Mouse (Mus musculus) left cerebral cortex, adult 11 months (tissue): ENCODE data around the gene 4930524B15Rik.
A peak's percentile ranks its signal among the peaks of the same experiment; 100 is the strongest.
"Not testable (repeated sequence)": the region's sequence is repeated elsewhere in the genome, so short reads cannot be mapped to it uniquely, and the experiment has no call there.

Experiments used
- DNase-seq: peaks from one replicate; pipeline ENCODE4 v3.0.0; 2022; ENCODE audit warnings: low spot score

The 4930524B15Rik gene

DNA sequence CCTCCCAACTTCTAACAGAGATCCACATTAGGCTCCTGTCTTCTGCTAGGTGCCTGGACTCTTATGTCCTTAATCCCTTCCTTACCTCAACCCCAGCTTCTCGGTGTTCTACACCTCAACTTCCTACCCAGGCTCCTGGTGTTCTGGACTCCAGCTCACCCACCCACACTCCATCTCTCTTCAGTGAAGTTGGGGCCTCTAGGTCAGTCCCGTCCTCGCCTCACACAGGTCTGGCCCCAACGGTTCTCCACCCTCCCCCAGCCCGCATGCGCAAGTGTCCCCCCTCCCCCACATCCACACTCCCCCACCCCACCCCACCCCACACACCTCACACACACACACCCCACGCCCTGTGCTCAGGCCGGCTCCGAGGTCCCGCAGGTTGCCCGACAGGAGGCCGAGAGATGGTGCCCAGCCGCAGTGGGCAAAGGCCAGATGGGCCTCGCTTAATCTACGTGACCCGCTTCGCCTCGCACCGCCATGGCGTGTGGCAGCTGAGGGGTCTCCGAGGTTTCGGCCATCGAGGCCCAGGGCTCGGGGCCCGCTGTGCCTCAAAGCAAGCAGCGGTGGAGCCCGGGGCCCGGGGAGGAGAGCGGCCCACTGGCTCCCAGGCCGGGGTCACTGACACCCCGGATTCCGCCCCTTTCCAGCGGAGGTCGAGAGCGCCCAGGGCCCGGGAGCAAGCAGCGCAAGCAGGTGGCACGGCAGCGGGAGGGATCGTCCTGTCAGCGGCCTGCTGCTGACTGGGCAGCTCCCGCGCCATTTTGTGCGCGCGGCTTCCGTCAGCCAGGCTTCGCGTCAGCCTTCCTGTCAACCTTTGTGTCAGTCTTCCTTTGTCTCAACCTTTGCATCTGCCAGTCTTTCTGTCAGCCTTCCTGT lies at the start of gene 4930524B15Rik:
Gene 4930524B15Rik, plus strand, starts transcription at position 337 of the 879 bp plus-strand sequence.
- DNase-seq = no peak

DNA sequence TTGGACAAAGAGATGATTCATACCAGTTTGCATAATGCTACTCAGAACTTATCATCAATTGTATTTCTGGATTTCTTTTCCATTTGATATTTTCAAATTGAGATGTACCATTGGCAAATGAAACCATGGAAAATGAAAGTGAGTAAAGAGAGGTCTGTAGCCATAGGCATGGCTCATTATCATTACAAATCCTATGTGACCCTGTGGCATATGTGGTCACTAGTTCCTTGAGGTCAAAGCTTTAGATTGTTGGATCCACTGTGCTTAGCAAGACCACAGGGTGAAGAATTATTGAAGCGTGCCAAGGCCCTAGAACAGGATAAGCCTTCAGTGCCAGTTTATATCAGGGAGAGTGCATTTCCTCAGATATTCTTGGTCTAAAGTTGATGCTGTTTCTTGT lies 47.6 kb upstream of the 4930524B15Rik start:
- DNase-seq = no peak

DNA sequence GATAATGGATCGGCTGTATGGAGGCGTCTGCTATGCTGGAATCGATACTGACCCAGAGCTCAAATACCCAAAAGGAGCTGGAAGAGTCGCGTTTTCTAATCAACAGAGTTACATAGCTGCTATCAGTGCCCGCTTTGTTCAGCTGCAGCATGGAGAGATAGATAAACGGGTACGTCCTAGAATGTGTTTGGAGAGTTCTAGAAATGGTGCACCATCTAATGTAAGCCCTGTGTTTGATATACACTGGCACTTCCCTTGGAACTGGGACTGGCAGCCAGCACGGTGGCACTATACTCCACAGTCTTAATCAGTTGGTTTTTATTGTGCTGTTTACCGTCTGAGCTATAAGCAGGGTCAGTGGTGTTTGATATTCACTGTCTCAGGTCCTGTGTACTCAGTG lies 35.3 kb upstream of the 4930524B15Rik start:
- no peak for DNase-seq

DNA sequence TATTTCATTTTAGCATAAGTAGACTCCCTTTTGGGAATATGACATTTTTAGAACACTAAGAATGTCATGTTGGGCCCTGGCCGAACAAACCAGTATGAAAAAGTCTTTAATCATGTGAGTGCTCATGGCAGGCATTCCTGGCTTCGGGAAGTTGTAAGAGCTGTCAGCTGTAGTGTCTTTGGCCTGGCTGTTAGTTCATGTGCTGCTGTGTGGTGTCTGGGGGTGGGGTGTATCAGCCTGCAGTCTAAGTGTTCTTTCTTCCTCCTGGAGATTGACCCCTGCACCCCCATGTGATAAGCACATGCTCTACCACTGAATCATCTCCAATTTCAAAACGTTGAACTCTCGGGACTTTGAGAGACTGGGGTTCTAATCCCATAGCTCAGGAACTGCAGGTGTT lies 29.7 kb upstream of the 4930524B15Rik start:
- DNase-seq = no peak

DNA sequence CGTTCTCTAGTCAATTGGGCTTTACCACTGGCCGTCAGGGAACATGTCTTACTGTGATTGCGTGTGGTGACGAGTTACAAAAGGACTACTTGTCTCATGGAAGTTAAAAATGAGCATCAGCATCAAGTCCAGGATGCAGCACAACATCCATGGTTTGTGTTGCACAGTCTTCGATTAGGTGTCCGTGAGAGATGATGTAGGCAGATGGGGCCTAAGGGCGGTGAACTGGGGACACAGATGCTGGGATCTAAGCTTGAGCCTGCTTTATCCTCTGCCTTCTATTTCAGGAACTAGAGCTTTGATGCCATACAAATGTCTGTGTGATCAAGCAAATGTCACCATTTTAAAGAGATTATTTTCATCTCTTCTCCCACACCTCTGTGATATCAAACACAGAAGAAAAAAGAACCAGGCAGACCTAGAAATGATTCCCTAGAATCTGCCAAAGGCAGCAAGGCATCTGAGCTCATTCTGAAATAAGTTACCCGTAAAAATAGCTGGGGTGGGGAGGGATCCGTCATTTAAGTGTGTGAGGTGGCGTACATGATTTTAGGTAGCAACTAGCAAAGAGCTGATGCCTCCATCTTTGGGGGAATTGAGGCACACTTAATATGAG lies 28.4 kb upstream of the 4930524B15Rik start:
- no peak for DNase-seq

DNA sequence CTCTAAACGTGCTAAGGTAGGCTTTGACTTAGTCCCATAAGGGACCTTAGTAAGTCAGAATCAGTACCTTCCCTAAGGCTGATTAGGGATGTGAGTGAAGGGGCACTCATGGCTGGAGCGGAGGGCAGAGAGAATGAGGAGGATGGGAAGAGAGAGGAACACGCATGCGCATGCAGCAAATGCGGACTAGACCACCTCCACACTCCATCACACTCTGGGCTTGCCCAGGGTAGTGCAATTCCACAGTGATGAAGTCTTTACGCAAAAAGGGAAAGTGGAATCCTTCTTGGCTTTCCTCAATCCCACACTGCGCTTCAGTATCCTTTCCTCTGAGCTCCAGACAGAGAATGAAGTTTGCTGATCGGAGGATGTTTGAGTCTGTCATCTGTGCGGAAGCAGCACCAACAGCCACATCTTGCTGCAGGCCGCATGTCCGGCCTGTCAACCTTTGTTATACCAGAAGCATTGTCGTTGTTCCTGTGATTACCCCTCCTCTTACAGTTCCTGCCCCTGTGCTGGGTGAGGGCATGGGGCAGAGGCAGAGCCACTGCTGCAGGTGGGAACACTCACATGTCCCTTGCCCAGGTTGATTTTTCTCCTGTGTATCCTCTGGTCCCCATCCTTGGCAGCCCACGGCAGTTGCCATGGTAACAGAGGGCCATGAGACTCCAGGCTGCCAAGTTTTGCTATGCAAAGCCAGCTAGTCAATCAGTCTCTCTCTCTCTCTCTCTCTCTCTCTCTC lies 24.3 kb upstream of the 4930524B15Rik start:
- peak; percentile 58 for DNase-seq

DNA sequence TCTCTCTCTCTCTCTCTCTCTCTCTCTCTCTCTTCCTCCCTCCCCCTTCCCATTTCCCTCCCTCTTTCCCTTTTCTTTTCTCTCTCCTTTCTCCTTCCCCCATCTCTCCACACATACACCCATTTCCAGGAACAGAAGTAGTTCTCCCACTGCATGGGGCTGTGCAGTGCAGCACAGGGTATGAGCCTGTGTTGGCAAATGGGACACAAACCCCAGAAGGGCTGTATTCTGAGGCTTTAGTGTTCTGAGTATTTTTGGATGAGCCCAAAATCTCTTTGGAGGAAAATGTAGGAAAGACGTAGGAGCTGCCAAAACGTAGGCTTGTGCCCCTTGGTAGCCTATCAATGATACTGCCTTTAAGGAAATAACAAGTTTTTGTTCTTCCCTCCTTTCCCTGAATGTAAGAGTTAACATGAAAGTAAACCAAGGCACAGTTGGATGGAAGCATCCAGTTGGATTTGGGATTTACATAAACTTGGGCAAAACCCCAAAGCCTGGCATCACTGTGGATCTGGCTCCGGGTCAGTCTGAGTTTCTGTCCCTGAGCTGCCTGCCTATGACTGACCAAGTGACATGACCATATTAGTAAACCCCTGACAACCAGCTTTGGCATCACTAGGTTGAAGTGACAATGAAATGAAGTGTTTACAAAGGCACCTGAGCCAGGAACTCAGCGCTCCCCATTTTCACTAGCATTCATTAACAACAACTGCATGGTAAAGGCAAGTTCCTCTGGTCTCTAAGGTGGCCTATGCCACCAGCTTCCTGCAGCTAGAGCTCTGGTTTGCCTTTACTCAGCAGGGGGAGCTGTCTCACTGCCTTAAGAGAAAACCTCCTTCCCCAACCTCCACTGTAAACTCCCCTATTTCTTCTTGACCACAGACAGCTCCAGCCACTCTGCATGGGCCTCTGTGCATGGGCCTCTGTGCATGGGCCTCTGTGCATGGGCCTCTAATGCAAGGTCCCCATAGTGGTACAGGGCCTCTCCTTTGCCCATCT lies 23.5 kb upstream of the 4930524B15Rik start:
- DNase-seq = no peak

DNA sequence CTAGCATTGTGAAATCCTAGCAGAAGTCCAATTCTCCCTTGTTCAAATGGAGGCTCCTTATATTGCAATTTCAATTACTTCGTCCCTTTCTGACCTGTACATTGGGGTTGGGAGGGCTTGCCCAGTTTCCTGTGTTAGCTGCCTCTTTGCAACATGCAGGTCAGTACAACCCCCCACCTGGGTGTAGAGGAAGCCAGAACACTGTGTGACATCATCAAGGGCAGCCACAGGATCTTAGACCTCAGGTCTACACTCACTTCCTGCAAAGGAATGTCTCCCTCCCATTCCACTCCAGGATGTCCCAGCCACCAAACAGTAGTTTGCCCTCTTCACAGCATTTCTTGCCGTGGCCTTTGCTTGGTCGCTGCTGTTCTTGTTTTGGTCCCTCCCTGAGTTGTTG lies 19.9 kb upstream of the 4930524B15Rik start:
- DNase-seq = no peak

DNA sequence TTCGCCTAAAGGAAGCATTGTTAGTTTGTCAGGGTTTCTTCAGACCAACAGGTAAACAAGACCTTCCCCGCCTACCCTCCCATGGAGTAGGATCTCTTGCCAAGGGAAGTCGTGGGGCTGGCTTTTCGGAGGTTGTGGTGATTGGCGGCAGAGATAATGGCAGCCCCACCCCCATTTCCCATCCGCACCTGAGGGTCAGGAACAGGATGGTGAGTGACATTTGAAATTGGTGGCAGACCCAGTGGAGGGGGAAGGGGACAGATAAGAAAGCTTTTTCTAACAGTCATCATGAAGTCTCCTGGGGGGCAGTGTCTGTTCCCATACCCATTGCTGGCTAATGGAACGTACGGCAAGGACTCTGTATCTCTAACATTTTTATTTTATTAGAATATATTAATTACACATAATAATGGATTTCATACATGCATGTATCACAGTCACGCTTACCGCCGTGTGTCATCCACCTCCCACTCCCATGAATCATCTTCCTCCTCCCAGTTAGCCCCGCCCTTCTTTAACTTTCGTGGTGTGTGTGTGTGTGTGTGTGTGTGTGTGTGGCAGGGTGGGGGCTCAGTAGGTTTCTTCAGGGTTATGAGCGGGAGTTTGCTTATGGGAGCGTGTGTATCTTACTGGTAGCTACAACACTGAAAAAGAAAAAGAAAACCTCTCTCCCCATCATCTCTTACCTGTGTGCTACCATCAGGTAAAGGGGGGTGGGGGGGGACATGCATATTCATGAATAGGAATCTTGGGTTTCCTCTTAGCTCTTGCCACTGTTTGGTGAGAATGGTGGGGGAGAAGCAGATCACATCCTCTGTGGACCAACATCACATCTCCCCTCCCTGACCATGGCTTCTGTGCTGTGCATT lies 16.7 kb upstream of the 4930524B15Rik start:
- no peak for DNase-seq

DNA sequence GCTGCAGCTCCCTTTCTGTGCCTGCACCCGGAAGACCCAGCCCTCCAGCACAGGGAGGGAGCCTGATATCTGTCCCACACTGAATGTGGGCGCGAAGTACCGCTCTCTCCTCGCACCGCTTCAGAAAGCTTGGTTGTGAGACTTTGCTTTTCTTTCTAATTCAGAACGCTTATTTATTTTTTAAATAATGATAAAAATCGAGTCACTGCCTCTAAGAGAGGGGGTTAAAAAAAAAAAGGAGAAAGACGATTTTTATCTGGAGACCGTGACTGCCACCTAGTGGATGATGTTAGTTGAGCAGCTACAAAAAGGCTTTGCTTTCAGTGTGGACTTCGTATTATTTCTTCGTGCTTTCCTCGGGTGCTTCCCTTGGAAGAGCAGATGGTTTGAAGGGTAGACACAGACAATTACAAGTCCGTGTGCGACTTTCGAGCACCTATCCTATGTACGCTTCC lies 16.0 kb upstream of the 4930524B15Rik start:
- DNase-seq = peak; percentile 67

DNA sequence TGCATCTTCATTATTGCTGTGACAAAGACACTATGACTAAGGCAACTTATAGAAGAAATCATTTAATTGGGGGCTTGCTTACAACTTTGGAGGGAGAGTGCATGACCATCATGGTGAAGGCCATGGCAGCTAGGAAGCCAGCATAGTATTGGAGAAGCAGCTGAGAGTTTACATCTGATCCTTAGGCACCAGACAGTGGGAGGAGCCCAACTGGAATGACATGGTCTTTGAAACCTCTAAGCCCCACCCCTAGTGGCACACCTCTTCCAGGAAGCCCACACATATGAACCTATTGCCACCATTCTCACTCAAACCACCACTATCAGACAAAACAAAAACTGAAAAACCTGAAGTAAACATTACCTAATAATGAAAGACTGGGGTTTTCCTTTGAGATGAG lies 5.3 kb upstream of the 4930524B15Rik start:
- DNase-seq = no peak

DNA sequence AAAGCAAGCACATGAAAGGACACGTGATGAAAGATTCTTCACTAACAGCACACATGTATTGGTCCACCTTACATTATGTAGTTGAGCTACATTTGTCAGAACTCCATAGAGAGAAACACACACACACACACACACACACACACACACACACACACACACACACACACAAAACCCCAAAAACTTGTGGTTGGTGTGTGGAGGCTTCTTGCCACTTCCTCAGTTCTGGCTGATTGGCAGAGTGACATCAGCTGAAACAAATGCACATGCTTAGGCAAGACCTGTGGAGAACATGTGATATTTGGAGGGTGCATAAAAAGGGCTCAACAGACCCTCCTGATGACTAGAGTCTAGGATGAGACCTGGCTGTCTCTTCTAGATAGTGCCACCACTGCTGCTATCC lies 1.4 kb upstream of the 4930524B15Rik start:
- no peak for DNase-seq

DNA sequence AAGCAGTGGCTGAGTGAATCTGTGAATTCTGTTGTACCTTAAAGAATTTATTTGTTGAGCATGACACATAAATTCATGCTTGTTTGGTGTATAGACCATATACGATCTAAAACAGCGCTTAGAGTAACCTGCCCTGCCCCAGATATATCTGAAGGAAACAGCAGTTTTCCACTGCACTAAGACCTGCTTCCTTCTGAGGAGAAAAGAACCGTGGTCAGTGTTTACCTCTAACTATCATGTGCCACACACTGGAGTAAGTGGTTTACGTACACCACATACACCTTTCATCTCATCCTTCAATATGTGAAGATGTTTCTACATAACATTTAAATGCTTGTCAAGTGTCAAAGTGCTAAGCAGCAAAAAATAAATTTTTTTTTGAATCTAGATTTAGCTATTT lies 8.7 kb downstream of the 4930524B15Rik start:
- DNase-seq = no peak

DNA sequence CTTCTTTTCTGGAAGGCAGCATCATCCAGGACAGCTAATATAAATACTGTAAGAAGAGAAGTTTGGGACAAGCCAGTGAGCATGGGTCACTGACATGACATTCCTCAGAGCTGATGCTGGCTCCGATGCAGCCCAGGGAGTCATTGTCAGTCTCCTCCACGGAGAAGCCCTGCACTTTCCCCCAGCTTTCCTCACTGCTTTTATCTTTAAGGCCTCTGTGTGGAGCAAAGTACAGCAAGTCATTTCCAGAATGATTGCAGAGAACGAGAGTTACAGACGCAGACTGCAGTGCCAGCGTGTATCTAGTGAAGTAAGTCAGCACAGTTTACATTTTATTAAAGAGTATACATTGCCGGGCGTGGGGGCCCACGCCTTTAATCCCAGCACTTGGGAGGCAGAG lies 9.4 kb downstream of the 4930524B15Rik start:
- no peak for DNase-seq

DNA sequence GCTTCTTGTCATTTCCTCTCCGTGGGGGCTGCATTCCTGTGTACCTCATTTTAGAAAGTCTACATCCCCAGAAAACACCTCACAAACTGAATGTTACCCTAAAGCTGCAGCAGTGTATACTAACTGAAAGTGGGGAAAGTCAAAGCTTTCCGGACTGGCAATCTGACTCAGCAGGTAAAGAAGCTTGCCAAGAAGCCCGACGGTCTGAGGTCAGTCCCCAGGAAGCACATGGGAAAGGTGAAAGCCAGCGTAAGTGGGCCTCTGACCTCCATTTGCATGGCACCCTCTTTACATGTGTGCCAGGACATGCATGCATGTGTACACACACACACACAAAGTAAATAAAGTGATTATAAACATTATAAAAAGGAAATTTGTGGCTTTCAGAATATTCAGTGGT lies 10.3 kb downstream of the 4930524B15Rik start:
- DNase-seq = no peak

DNA sequence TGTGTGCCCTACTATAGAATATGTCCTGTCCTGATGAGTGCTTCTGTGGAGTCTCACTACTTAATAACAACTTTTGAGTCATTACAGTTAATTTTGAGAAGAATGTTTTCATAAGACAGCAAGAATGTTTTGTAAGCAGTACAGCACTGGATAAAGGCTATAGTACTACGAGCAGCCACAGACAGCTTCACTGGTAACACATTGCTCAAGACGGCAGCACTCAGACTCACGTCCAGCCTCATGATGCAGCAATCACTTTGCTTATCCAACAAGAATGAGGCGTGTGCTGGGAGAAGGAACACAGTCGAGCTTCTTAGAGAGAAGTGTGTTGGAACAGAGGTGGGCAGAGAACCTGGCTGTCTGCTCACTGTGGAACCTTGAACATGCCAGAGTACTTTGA lies 10.7 kb downstream of the 4930524B15Rik start:
- DNase-seq = no peak

DNA sequence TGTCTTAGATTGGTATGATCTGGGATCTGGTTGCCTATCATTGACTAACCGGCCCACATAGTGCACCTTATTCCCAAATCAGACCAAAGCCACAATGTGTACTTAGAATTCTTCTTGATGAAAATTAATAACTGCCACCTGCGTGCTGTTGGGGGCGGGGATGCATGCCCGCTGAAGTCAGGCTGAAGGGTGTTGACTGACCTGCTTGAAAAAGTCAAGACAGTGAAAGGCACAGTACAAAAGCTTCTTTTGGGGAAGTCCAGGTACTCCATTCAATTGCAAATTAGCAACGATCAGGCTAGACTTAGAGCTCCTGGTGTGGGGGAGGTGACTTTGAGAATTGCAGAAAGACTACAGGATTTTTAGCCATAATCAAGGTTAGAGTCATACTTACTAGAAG lies 14.7 kb downstream of the 4930524B15Rik start:
- DNase-seq = not testable (repeated sequence)

DNA sequence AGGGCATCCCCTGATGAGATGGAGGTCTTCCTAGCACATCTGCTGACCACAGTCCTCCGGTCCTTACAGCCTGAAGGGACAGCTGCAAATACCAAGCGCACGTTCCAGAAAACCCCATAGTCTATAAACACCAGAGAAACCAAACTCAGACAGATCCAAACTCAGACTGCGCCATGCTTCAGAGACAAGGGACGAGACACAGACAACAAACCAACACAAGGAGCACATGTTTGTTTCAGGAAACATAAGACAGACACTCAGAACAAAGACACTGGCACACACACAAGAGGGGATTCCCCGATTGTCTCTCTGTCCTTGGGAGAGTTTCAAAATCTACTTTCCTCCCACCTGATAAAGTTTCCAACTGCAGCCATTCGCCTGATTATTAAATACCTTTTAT lies 16.4 kb downstream of the 4930524B15Rik start:
- DNase-seq = no peak

DNA sequence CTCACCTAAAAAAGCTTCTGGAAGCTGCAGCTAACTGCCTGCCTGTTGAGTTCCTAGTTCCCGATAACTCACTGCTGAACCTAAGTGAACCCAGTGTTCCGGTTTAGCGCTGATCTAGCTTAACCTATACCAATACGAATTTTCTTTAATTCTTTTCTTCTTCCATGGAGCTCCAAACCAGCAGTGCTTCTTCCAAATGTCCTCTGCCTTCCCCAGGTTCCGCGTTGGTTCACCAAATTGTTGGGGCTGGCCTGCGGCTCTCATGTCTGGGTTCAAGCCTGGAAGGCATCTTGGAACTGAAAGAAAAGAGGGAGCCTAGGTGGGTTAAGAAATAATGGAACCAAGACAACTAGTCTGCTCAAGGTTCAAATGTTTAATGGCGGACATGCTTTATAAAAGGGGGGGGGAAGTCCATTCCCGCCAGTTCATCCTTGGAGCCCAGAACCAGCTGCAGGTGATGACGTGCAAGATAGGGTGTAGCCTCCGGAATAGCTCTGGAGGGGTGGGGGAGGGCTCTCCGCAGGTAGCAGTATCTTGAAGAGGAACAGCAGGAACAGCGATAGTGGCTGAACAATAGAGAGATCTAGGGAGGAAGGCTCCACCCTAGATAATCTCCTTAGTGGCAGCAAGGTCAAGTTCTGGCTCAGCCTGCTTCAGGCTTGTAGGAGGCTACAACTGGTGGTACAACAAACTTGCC lies 17.0 kb downstream of the 4930524B15Rik start:
- DNase-seq = not testable (repeated sequence)

DNA sequence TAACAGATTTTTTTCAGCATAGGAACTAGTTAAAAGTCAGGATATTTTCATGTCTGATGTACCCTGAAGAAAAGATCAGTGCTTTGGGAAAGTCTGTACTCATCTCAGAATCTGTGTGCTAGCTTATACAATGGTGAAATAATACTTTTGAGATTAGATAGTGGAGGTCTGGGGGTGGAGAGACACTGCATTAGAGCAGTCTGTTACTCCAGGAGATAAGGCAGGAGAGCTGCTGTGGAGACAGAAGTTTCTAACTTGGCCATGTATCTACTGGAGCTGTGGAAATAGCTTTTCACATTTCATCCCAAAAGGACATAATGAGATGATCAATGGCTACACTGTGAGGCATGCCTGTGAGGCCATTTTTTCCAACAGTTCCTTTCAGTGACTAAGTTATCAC lies 17.9 kb downstream of the 4930524B15Rik start:
- DNase-seq = no peak
